Mouse (Mus musculus) skeletal muscle tissue, adult 2 months (tissue): ENCODE data around the gene Nell2.

ENCODE experiments used
- DNase-seq: peaks from one replicate; pipeline ENCODE4 v3.0.0-alpha.2; 2012; ENCODE audit warnings: low read depth, low spot score

Gene Nell2

DNA sequence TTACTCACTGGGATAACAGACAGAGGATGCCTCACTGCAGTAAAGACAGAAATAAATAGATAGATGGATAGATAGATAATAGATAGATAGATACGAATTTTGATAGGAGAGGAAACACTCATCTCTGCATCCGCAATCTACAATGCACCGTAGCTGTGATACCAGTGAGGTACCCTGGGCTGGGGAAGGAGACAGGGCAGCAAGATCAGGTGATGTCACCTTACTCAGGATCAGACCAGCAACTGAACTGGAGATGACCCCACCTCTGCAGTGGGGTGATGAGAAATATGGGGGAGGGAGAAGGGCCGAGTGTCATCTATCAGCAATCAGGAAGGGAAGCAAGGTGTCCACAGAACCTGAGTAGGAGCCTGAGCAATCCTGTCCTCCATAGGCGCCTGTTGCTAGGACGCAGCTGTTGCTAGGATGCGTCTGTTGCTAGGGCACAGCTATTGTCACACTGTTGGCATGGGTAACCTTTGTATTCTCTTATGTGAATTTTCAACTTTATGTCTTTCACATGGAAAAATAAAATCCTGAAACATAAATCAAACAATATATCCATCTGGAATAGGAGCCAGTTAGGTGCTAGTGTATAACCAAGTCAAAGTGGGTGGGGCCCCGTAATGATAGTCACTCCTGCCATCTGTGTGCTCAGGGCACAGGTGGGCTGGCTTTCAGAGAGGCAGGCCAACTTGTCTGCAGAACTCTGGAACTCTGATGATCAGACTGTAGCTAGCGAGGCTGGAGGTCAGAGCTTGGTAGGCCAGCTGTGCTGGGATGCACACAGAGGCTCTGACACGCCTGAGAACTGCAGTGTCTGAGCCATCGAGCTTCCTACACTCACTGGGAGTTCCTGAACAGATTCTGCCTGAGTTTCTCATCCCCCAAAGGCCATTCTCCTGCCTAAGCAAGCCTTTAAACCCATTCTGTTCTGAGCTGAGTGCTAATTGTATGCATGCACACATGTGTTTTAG is 193.7 kb downstream of the Nell2 start:
- no peak for DNase-seq

DNA sequence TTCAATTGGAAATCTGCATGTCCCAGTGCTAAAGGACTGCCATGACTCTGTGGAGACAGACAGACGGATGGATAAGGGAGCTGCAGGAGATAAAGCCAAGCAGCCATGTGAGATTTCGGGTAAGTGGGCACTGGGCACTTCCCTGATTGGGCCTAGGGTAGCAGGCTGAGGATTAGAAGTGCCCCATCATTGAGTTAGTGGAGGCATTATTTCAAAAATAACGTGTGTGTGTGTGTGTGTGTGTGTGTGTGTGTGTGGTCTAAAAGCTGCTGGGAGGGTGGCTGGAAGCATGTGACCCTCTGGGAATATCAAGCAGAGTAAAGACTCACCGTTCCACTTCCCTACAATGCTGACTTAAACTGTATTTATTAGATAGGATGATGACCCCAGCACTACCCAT is 195.1 kb downstream of the Nell2 start:
- no peak for DNase-seq

DNA sequence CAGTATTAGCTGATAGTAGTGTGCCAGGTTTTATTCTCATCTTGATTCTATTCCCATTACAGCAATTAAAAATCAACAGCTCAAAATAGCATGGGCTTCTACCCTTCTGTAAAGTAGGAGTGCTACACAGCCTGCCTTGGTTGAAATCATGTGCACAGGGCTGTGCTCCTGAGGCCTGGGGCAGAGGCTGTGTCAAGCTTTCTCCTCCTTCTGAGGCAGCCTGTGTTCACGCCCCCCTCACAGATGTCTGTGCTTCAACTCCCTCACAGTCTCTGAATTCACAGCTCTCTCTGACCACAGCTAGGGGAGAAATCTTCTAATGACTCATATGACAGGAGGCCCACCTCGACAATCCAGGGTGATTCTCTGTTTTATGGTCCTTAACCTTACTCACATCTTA is 197.4 kb downstream of the Nell2 start:
- DNase-seq, result no peak

DNA sequence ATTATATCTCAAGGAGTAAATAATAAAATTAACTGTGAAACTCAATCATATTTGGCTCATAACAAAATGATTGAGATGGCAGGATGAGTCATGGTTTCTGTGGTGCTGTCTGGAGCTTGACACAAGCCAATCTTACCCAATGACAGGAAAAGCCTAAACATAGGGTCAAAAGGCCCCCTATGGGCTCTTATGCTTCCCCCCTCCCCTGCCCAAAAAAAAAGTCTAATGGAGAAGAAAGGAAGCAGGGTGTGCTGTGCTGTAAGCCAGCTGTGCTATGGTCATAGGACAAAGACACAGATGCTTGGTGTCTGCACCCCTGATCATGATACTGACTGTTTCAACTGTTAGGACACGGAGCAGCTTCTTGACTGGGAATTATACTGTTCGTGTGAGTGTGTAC is 205.6 kb downstream of the Nell2 start:
- DNase-seq, result no peak

DNA sequence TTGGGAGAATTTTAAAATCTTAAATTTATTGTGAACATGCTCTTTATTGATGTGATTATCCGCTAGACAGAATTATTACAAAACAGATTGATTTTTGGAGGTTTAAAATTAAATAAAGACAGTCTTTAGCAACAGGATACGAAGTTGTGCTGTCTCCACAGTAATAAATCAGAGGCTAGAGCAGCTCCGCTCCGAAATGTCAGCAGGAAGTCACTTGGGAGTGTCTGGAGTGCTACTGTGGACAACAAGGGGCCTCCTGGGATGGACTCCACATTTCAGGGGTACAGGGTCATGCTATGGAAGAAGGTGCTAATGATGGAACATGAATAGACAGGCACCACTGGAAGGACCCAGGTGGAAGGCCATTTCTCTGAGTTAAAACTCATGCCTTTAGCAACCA is 211.7 kb downstream of the Nell2 start:
- no peak for DNase-seq

DNA sequence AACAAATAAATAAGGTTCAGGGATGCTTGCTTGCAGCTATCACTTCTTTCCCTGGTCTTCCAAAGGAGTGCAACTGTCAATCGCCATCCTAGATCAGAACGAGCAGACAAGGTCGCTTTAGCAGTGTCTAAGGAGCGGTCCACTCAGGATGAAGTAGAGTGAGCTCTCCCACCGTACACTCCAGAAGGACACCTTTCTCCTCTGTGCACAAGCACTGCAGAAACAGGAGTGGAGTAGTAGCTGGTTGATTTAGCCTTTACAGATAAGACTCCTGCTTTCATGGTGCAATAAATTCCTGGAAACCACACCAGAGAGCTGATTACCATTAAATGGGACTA is 213.6 kb downstream of the Nell2 start:
- DNase-seq, result no peak

DNA sequence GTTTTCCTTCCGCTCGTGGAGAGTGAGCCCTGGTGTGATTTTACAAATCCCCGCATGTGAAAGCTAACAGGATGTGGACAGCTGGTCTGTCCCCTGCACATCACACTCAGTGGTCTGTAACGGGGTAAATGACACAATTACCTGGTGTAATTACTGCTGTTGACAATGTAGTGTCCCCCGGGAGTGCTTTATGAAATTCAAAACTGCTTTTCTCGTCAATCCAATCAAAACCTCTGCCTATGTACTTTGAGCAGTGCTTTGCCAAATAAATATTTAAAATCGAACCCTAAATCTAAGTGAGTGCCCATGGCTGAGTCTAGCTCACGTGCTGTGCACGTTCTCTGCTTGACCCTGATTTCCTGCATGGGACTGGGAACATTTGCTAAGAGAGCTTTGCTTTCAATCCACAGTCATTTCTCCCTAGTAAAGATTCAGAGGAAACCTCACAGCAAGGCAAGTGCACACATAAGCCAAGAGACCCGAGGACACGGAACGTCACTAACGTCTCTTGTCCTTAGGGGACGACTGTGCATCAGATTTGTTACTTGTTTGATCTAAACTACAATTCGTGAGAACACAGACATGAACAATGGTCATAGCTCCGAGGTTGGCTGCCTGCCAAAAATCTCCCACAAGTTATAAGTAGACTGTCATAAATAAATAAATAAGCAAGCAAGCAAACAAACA is 214.1 kb downstream of the Nell2 start:
- DNase-seq, result no peak

DNA sequence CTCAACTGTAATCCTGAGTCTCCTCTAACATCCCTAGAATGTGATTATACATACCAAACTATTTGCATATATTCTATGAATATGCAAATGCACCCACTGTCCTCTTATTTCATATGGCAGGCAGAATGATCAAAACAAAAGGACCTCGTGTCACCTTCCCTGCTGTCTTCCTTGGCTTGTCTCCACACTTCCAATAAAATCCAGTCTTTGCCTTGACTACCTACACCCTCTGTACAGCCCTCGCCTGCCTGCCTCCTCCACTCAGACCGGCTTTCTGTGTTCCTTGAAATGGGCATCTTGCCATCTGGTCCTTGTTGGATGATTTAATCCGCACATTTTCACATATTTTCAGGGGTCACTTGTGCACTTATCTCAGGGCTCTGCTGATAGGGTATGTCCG is 215.1 kb downstream of the Nell2 start:
- DNase-seq, result no peak

DNA sequence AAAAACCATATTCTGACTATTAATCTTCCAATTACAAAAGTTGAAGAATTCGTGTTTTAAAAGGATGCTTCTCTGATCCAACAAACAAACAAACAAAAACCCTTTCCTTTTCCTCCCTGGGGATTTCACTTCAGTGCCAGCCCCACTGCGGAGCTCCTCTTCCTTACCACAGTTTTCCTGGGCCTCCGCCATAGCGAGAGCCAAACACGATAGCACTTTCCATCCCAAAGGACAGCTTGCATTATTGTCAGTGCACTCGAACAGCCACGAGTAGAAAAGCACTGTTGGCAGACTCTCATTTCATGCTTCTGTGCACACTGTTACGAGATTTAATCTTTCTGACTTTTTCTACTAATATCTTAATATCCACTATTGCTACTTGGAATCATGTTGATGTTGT is 224.3 kb downstream of the Nell2 start:
- DNase-seq, result no peak

DNA sequence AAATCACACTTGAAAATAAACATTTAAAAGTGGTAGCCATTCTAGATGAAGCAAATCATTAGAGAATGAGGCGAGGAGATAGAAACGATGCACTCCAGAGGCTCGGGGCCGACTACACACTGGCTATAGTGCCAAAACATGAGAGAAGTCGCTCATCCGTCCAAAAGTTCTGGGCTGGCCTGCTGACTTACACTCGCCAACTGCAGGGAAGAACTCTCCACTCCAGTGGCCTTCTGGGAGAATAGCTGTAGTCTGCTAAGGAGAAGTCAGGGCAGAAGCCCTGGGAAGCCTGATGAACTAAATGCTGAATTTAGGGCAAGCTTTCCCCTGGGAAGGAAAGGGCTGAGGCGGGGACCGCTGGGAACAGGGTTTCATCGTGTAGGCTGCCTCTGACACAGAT is 231.8 kb downstream of the Nell2 start:
- no peak for DNase-seq

DNA sequence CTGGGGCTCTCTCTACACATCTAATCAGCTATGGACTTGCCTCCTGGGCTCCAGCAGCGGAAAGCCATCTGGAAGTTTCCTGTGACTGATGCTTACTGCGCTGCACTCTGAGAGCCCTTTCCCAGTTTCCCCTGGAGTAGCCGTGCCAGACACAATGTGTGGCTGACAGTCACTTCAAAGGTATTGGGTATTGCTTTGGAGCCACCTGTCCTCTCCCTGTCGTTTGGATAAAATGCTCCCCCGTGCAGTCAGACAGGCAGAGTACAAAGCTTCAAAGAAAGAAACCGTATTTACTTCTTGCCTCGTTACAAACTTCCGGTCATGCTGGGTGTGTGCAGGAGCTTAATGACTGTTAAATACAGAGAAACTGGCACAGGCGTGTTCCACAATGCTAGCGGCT is 239.3 kb downstream of the Nell2 start:
- no peak for DNase-seq

DNA sequence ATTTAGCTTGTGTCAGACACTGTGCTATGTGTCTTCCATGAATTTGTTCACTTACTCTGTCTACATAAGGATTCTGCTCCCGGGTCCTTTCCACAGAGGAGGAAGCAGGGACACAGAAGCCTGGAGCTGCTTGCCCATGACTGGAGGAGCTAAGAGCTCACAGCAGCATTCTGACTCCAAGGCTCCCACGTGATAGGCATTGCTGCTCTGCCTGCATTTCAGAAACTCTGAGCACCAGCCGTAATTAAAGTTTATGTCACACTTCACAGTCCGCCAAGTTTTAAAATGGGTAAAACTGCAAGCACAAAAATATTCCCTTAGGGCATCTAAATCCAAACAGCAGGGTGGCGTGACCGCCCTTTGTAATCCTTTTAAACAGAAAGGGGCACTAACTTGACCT is 243.2 kb downstream of the Nell2 start:
- no peak for DNase-seq

DNA sequence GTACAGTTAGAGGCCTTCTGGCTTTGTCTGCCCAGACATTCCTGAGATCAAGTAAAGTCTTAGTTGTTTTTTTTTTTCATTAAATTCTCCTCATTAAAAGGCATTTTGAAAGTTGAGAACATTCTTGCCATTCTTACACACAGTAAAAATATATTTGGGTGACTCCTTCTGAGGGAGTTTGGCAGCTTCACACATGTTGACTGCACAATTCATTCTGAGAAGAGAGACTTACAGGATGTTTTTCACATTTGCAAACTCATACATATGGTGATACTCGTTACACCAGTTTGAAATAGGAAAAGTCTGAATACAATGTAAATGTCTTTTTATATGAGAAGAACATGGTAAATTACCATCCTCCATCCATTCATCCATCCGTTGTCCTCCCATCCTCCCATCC is 247.4 kb downstream of the Nell2 start:
- no peak for DNase-seq

DNA sequence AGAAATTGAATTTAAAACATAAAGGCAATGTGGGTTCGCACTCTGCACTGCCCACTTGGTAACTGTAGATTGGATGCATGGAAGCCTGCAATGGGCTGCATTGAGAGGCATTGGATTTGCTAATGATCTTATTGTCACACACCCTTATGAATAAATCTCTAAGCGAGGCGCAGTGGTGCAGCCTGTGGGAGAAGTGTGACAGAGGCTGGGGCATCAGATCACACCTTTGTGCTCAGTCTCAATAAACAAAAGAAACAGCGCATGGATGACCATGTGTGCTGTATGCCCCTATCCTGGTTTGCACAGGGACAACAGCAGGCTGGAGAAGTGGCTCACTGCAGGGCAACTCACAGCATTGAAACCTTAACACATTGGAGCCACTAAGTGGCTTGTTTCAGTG is 250.4 kb downstream of the Nell2 start:
- DNase-seq, result no peak

DNA sequence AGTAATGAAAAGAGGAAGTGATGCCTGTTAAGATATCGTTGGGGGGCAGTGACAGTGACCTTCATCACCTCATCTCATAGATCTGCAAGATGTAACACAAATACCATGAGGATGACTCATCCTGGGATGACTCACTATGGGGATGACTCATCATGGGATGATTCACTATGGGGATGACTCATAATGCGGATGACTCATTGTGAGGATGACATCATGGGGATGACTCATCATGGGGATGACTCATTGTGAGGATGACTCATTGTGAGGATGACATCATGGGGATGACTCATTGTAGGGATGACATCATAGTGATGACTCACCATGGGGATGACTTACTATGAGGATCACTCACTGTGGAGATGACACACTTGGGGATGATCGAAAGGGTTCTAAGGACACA is 251.8 kb downstream of the Nell2 start:
- DNase-seq, result no peak

DNA sequence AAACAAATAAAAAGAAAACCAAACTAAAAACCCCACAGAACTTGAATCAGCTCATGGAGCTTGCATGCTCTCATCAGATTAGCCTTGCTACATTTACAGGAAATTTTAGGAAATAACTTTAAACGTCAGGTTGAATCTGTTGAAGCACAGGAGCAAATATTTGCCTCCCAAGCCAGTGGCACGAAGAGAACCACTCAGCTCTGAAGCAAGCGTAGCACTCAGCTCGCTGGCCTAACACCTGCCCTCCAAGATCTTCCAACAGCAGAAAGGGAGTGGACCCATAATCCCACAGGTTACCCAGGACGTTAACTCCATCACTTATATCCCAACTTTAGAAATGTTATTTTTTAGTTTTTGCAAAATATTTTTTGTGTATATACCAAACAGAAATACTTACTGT is 252.8 kb downstream of the Nell2 start:
- DNase-seq, result no peak

DNA sequence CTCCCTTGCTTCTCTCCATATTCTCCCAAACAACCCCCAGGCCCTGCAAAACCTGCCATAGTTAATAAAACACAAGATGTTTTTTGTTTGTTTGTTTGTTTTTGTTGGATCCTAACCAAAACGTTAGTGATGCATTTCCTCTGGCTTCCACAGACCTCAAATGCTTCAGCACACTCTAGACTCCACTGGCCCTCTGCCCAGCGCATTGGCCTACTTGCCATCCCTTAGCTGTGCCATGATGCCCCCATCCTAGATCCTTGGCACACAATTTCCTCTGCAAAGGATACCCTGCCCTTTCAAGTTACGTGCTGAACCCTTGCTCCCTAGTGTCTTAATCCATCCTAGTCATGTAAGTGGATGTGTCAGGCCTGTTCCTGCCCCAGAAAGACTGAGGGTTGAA is 255.1 kb downstream of the Nell2 start:
- no peak for DNase-seq

DNA sequence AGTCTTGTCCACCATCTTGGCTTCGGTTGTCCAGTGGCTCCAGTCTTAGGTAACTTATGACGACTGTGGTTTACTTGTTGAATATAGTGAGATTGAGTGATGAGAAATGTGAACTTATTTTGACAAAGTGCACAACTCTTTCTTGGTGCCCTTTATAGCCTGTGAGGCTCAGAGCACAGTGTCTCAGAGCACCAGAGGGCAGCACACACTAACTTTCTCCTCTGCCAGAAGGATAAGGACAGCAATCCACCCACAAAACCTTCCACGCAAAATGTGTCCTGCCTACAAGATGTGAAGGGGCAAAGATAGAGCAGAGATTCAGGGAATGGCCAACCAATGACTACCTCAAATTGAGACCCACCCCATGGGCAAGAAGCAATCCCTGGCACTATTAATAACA is 256.2 kb downstream of the Nell2 start:
- DNase-seq, result no peak

DNA sequence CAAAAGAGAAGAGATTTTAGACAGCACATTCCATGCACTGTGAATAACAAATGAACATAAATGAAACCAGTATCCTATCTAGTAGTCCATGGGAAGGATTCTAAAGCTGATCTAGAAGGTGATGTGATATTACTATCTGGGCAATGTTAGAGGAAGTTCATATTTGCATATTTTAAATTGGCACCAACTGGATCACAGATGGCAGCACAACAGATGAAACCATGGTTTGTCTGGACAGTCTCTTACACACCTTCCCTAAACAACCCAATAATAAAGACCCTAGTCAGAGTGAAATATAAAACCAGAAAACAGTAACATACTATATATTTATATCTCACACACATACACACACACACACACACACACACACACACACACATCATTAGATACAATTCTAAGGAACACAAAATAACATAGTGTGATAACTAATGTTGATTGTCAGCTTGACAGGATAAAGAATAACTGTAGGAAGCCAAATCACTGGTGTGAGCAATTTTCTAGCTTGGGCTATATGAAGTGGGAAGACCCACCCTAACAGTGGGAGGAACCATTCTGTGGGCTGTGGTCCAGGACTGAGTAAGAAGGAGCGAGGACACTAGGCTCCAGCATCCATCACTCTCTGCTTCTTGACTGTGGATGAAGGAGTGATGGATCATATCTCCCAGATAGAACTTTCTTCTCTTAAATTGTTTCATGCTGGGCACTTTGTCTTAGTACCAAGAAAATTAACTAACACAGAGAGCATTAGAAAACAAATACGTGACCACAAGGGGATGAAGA is 268.5 kb downstream of the Nell2 start:
- no peak for DNase-seq

DNA sequence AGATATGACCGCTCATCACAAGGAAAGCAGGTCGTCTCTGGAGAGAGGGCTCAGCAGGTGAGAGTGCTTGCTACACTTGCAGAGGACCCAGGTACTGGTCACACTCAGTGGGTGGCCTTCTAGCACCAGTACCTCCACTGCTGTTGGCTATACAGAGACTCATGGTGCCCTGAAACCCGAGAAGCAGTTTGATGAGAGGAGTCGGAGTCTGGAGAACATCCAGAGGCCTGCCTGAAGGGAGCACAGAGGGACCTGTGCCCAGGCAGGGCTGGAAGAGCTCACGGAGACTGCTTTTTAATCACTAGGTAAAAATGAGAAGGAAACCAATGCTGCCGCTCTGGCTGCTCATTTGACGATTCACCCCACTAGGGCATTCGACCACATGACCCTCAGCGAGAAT is 271.2 kb downstream of the Nell2 start:
- DNase-seq, result no peak

DNA sequence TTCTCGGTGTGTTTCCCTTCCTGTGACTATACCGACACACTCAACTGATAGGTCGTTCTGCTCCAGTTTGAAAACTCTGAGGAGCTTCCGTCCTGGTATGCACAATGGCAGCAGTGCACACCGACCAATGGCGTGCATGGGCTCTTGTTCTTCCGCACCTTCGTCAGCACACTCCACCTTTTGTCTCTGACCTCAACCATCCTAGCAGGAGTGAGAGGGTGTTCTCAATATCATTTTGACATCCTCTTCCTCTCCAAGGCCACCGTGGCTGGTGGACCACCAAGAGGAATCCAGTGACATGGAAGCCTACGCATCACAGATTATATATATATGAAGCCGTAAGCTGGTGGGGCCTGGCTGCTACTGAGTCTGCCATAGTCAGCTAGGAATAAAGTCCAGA is 282.8 kb downstream of the Nell2 start:
- DNase-seq, result no peak

DNA sequence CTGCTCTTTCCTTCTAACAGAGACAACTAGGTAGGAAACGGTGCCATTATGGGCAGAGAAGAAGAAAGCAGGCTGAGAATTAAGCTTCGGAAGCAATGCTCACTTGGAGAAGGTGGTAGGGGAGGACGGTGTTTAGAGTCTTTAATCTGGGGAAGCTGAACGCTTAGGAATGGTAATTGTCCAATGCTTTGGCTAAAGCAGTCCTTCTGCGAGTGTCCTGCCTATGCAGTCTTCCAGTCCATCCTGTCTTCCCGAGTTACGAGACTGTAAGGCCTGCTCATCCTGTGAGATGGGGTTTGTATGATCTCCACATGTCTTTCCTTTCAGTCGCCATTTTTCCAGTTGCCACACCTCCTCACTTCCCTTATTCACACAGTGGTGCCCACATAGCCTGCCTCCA is 284.5 kb downstream of the Nell2 start:
- no peak for DNase-seq

DNA sequence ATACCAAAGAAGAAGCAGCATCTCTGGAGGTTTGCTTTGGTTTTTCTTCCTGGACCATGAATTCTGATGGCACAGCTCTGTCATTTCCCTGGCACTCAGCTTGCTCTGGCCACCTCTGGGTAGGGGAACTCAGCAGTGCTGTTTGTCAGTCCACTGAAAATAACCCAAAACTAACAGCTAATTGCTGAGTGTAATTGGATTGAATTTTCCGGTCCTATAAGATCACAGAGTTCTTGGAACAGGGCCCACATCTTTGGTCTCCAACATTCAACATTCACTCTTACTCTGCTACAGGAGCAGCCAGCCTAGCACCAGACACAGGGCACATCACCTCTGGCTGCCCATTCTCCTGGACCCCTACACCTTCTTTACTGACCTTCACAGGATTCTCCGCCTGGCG is 287.2 kb downstream of the Nell2 start:
- DNase-seq, result no peak
